Mouse (Mus musculus) heart, adult 18-20 months (tissue): ENCODE measurements around the gene Zfp597. TPM values are rescaled to one million over a fixed set of nuclear protein-coding genes. Genes with fewer than 3 reads are reported as not detected.
A peak's percentile ranks its signal among the peaks of the same experiment; 100 is the strongest.
"Not testable (repeated sequence)": the region's sequence is repeated elsewhere in the genome, so short reads cannot be mapped to it uniquely, and the experiment has no call there.

ENCODE experiments used
- DNase-seq, 2 experiments: peaks; one replicate each; pipeline ENCODE4 v3.0.0; 2021 to 2022; ENCODE audit warnings: mixed read lengths in 1 of 2
- microRNA-seq, 2 experiments: library from miRNA; unstranded; fragments of <30 nt; microRNA quantifications; one replicate each; pipeline ENCODE4 v1.2.0; 2022
- total RNA-seq, 2 experiments: library from RNA; stranded (reverse); gene quantifications; 2 replicates each; pipeline ENCODE4 v1.2.3; 2021

The Zfp597 gene
- total RNA-seq, 2 experiments from 2014 or later = 9.6 to 10.7 TPM

GRCm38 (mm10) chr16:3855776-3856175, 28.6 kb downstream of the Zfp597 start:
- DNase-seq = no peak

GRCm38 (mm10) chr16:3854437-3855182, 29.8 kb downstream of the Zfp597 start:
- no peak for DNase-seq

DNA sequence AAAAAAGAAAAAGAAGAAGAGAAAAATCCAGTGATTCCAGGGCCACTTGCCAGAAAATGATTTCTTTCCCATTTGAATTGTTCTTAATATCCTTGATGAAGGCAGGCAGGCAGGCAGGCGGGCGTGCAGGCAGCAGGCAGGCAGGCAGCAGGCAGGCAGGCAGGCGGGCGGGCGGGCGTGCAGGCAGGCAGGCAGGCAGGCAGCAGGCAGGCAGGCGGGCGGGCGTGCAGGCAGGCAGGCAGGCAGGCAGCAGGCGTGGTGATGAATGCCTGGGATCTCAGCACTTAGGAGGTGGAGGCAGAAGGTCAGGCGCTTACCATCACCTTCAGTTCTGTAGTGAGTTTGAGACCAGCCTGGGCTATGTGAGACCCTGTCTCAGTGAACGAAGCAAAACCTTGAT, 31.8 kb downstream of the Zfp597 start:
- DNase-seq = no peak

DNA sequence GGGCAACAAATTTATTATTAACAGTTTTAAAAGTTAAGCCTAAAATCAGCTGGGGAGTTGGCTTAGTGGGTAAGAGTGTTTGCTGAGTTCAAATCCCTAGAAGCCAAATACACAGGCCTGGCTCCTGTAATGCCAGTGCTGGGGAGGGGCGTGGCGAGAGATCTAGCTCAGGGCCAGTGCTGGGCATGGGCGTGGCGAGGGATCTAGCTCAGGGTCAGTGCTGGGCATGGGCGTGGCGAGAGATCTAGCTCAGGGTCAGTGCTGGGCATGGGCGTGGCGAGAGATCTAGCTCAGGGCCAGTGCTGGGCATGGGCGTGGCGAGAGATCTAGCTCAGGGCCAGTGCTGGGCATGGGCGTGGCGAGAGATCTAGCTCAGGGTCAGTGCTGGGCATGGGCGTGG, 33.1 kb downstream of the Zfp597 start:
- not testable (repeated sequence) for DNase-seq

DNA sequence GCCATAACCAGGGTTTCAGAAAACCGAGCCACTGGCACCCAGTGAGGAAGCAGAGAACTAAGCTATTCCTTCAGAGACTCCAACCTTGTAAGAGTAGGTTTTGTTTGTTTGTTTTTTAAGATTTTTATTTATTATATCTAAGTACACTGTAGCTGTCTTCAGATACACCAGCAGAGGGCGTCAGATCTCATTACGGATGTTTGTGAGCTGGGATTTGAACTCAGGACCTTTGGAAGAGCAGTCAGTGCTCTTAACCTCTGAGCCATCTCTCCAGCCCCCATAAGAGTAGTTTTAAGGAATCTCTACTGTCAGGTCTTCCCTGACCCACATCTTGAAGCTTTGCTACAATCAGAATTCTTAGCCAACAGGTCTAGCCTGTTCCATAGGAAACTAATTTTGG, 35.9 kb downstream of the Zfp597 start:
- no peak for DNase-seq

GRCm38 (mm10) chr16:3847871-3848270, 36.5 kb downstream of the Zfp597 start:
- DNase-seq = no peak

GRCm38 (mm10) chr16:3846711-3847518, 37.4 kb downstream of the Zfp597 start, which contains the start of gene Zfp174:
Gene Zfp174, plus strand, starts transcription at chr16:3847268.
- peak; percentile 98 for DNase-seq

- no peak for DNase-seq
Observed at GRCm38 (mm10) chr16:3843796-3844195, 40.6 kb downstream of the Zfp597 start.

- DNase-seq = no peak
Observed at GRCm38 (mm10) chr16:3842989-3843388, 41.4 kb downstream of the Zfp597 start.

DNA sequence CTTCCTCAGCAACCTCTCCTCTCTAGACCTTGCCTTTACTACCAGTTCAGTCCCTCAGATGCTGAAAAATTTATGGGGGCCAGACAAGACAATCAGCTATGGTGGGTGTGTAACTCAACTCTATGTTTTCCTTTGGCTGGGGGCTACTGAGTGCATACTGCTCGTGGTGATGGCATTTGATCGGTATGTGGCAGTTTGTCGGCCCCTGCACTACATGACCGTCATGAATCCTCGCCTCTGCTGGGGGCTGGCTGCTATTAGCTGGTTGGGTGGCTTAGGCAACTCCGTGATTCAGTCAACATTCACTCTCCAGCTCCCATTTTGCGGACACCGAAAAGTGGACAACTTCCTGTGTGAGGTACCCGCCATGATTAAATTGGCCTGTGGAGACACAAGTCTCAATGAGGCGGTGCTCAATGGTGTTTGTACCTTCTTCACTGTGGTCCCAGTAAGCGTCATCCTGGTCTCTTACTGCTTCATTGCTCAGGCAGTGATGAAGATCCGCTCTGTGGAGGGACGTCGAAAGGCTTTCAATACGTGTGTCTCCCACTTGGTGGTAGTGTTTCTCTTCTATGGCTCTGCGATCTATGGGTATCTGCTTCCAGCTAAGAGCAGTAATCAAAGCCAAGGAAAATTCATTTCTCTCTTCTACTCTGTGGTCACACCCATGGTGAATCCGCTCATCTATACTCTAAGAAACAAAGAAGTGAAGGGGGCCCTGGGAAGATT, 45.0 kb downstream of the Zfp597 start:
- DNase-seq = peak; percentile 22 to 32

GRCm38 (mm10) chr16:3835461-3835860, 48.9 kb downstream of the Zfp597 start:
- no peak for DNase-seq

DNA sequence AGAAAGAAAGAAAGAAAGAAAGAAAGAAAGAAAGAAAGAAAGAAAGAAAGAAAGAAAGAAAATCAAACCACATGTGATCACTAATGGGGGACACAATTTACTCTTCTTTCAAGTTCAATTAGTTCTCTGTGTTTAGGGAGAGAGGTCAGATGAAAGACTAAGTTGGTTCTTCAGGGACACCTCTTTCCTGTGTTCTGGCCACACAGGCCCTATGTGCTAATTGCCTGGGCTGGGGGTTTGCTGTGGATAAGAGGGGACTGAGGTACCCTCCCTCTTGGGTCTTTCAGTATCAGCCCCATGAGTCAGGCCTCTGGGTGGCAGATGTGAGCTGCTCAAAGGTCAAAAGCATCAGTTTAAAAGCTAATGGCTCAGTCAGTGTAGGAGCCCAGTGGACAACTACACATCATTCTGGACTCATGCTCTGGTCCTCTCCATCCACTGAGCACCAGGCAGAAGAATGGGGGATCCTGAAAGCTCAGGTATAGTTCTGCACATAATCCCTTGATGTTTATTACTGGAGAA, 53.7 kb downstream of the Zfp597 start, which contains the start of gene Olfr15:
Olfr15 (plus strand) TSS at position 291 of the 522 bp plus-strand sequence.
- DNase-seq = no peak

- DNase-seq = no peak
Observed at GRCm38 (mm10) chr16:3829727-3830126, 54.6 kb downstream of the Zfp597 start.

DNA sequence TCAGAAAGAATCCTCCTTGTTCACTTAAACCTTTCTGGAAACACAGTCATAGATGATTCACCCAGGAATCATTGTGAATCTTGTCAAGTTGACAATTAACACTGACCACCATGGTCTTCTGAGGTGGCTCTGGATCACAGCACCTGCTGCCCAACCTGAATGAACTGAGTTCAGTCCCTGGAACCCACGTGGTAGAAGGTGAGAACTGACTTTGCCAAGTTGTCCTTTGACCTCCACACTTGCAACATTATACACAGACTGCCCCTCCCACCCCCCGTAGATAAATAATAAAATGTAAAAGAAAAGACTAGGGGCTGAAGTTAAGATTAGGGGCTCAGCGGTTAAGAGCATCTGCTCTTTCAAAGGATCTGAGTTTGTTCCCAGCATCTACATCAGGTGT, 56.3 kb downstream of the Zfp597 start:
- DNase-seq = no peak

DNA sequence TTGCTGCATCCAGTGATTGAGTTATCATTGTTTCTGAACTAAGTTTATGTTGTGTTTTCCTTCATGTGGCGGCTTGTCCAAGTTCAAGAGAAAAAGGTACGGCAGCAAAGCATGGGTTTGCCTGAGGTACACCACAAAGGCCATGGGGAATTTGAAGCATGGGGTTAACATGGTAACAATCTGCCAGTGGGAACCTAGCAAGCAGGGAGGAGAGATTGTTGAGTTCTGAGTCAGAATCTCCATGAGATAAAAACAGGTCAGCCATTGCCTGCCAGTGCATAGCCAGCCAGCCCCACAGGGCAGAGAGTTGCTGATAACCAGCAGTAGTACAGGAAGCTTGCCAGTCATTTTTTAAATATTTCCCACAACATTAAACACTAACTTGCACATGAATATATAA, 64.2 kb downstream of the Zfp597 start:
- peak; percentile 17 to 33 for DNase-seq

DNA sequence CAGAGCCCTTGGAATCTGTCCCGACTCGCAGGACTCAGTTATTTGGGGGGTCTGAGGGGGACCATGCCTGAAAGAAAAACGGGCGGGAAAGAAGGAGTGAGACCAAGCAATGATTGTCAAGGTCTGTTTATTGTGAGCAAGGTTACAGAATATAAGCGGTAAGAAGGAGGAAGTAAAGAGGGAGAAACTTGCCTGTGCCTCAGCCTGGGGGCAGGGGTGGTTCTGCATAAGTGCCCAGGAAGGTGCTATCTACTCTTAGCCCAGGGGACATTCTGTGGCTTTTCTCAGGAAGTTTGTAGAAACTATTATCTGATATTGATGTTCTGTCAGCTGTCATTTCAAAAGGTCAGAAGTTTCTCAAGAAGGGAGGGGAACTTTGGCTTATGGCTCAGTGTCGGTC, 69.7 kb downstream of the Zfp597 start:
- DNase-seq = peak in 1 of 2 experiments; percentile 9

Small RNAs within 50 kb of the gene (microRNA-seq; reads per million reads assigned to microRNA genes)
- gene Gm23493 = 0 reads per million in 2 experiments

Other genes starting within 250 kb of the Zfp597 start
- under 1 TPM in 1 of 2 experiments, not detected in 1; 0.12 TPM for gene Mefv, start 166.5 kb downstream of the Zfp597 start, total RNA-seq
- 1 to 10 TPM; 7.4 to 8.7 TPM for gene Zfp263, start 140.5 kb downstream of the Zfp597 start, total RNA-seq
- gene Olfr15, start 53.7 kb downstream of the Zfp597 start, total RNA-seq = not detected
- gene Zfp174, start 37.3 kb downstream of the Zfp597 start, total RNA-seq = 1 to 10 TPM; 1.3 to 1.4 TPM
- gene Naa60, start 12.2 kb downstream of the Zfp597 start, total RNA-seq = 10 to 100 TPM; 39.6 to 56.8 TPM
- not detected for gene Gm20695, start 87 bp upstream of the Zfp597 start, total RNA-seq
- gene 1700037C18Rik, start 24.1 kb upstream of the Zfp597 start, total RNA-seq = 1 to 10 TPM; 2.1 to 3.0 TPM
- 10 to 100 TPM; 10.9 to 11.6 TPM for gene Cluap1, start 24.2 kb upstream of the Zfp597 start, total RNA-seq
- gene Nlrc3, start 92.1 kb upstream of the Zfp597 start, total RNA-seq = 1 to 10 TPM; 1.4 to 1.8 TPM
- 1 to 10 TPM; 7.7 to 8.8 TPM for gene Slx4, start 119.2 kb upstream of the Zfp597 start, total RNA-seq
- not detected for gene Dnase1, start 152.4 kb upstream of the Zfp597 start, total RNA-seq
- gene Trap1, start 193.3 kb upstream of the Zfp597 start, total RNA-seq = 100 to 1,000 TPM; 144 to 155 TPM